Mouse (Mus musculus): Measurements from ENCODE around the gene Fcgr1. TPM values are rescaled to one million over a fixed set of nuclear protein-coding genes. Genes with fewer than 3 reads are reported as not detected.
"Not testable (repeated sequence)": the region's sequence is repeated elsewhere in the genome, so short reads cannot be mapped to it uniquely, and the experiment has no call there.

The Fcgr1 gene
- polyA plus RNA-seq, 1 experiment from 2014 or later, result 5.3 TPM

GRCm38 (mm10) chr3:96251787-96252186 is 42.0 kb downstream of the Fcgr1 start:
- Histone ChIP-seq H3K4me2 (ENCODE audit: low read depth, low read length) (no peak overlapping the region), H3K9me3 (ENCODE audit: control insufficient read depth, low read length) (no peaks in the 10 kb centered on the region), H3K27ac (replicated peaks; ENCODE audit: low read depth, low read length) (no peak overlapping the region), H3K36me3 (ENCODE audit: control insufficient read depth, insufficient read depth, low read length) (no peaks in the 10 kb centered on the region), H3K4me3 (ENCODE audit: low read depth, low read length) (no peak overlapping the region), H3K4me1 (ENCODE audit: control insufficient read depth, insufficient read depth, low read length) (peaks cover 6% of the 10 kb centered on the region; the same call in 1 of the 2 replicates), H3K9ac (ENCODE audit: low read depth, low read length) (no peak overlapping the region), H3K27me3 (replicated peaks; ENCODE audit: control insufficient read depth, insufficient read depth, low read length) (no peaks in the 10 kb centered on the region)
- DNase-seq (ENCODE audit: low spot score), result no peak
- no peak for ATAC-seq (ENCODE audit: low read depth)
- WGBS, result 79% methylated on average over 3 of the region's 3 CpGs

GRCm38 (mm10) chr3:96250890-96251289 is 42.9 kb downstream of the Fcgr1 start:
- H3K36me3 ChIP-seq (ENCODE audit: control insufficient read depth, insufficient read depth, low read length), result no peaks in the 10 kb centered on the region
- H3K9me3 ChIP-seq (ENCODE audit: control insufficient read depth, low read length), result no peaks in the 10 kb centered on the region
- no peaks in the 10 kb centered on the region for H3K27me3 ChIP-seq (replicated peaks; ENCODE audit: control insufficient read depth, insufficient read depth, low read length)
- no peak overlapping the region for H3K9ac ChIP-seq (ENCODE audit: low read depth, low read length)
- H3K27ac ChIP-seq (replicated peaks; ENCODE audit: low read depth, low read length), result no peak overlapping the region
- peak; percentile 32 for DNase-seq (ENCODE audit: low spot score)
- H3K4me1 ChIP-seq (ENCODE audit: control insufficient read depth, insufficient read depth, low read length), result peaks cover 6% of the 10 kb centered on the region; the same call in 1 of the 2 replicates
- no peak for ATAC-seq (ENCODE audit: low read depth)
- WGBS, result 55% methylated on average over 3 of the region's 3 CpGs
- H3K4me2 ChIP-seq (ENCODE audit: low read depth, low read length), result no peak overlapping the region
- no peak overlapping the region for H3K4me3 ChIP-seq (ENCODE audit: low read depth, low read length)

- H3K9me3 ChIP-seq (ENCODE audit: control insufficient read depth, low read length), result no peaks in the 10 kb centered on the region
- H3K27me3 ChIP-seq (replicated peaks; ENCODE audit: control insufficient read depth, insufficient read depth, low read length), result no peaks in the 10 kb centered on the region
- no peak overlapping the region for H3K27ac ChIP-seq (replicated peaks; ENCODE audit: low read depth, low read length)
- no peak overlapping the region for H3K4me3 ChIP-seq (ENCODE audit: low read depth, low read length)
- no peaks in the 10 kb centered on the region for H3K36me3 ChIP-seq (ENCODE audit: control insufficient read depth, insufficient read depth, low read length)
- DNase-seq (ENCODE audit: low spot score), result no peak
- ATAC-seq (ENCODE audit: low read depth), result no peak
- H3K4me2 ChIP-seq (ENCODE audit: low read depth, low read length), result peak overlapping the region; percentile 57; the same call in 1 of the 2 replicates
- H3K9ac ChIP-seq (ENCODE audit: low read depth, low read length), result no peak overlapping the region
- 52% methylated on average over 4 of the region's 4 CpGs for WGBS
- peaks cover 14% of the 10 kb centered on the region for H3K4me1 ChIP-seq (ENCODE audit: control insufficient read depth, insufficient read depth, low read length)
Measured at GRCm38 (mm10) chr3:96249034-96249345, 44.8 kb downstream of the Fcgr1 start.

- Histone ChIP-seq H3K4me3 (ENCODE audit: low read depth, low read length) (peak overlapping the region; percentile 40), H3K4me1 (ENCODE audit: control insufficient read depth, insufficient read depth, low read length) (peaks cover 18% of the 10 kb centered on the region), H3K9me3 (ENCODE audit: control insufficient read depth, low read length) (no peaks in the 10 kb centered on the region), H3K36me3 (ENCODE audit: control insufficient read depth, insufficient read depth, low read length) (no peaks in the 10 kb centered on the region), H3K27ac (replicated peaks; ENCODE audit: low read depth, low read length) (no peak overlapping the region), H3K4me2 (ENCODE audit: low read depth, low read length) (peak overlapping the region; percentile 57), H3K27me3 (replicated peaks; ENCODE audit: control insufficient read depth, insufficient read depth, low read length) (no peaks in the 10 kb centered on the region), H3K9ac (ENCODE audit: low read depth, low read length) (peak overlapping the region; percentile 71)
- ATAC-seq (ENCODE audit: low read depth) (no peak), DNase-seq (ENCODE audit: low spot score) (no peak)
- WGBS, result 47% methylated on average over 6 of the region's 6 CpGs
Measured at GRCm38 (mm10) chr3:96248141-96249033, 45.4 kb downstream of the Fcgr1 start.

GRCm38 (mm10) chr3:96247356-96248140 is 46.2 kb downstream of the Fcgr1 start:
- no peak for DNase-seq (ENCODE audit: low spot score)
- no peaks in the 10 kb centered on the region for H3K27me3 ChIP-seq (replicated peaks; ENCODE audit: control insufficient read depth, insufficient read depth, low read length)
- WGBS, result 2% methylated on average over 11 of the region's 11 CpGs
- H3K4me2 ChIP-seq (ENCODE audit: low read depth, low read length), result peak overlapping the region; percentile 57
- H3K9ac ChIP-seq (ENCODE audit: low read depth, low read length), result peak overlapping the region; percentile 71
- no peak for ATAC-seq (ENCODE audit: low read depth)
- peaks cover 18% of the 10 kb centered on the region for H3K4me1 ChIP-seq (ENCODE audit: control insufficient read depth, insufficient read depth, low read length)
- peak overlapping the region; percentile 63 for H3K27ac ChIP-seq (replicated peaks; ENCODE audit: low read depth, low read length)
- no peaks in the 10 kb centered on the region for H3K9me3 ChIP-seq (ENCODE audit: control insufficient read depth, low read length)
- H3K4me3 ChIP-seq (ENCODE audit: low read depth, low read length), result peak overlapping the region; percentile 40
- no peaks in the 10 kb centered on the region for H3K36me3 ChIP-seq (ENCODE audit: control insufficient read depth, insufficient read depth, low read length)

- DNase-seq (ENCODE audit: low spot score); H3K36me3 ChIP-seq (ENCODE audit: control insufficient read depth, insufficient read depth, low read length); H3K9me3 ChIP-seq (ENCODE audit: control insufficient read depth, low read length); H3K27me3 ChIP-seq (replicated peaks; ENCODE audit: control insufficient read depth, insufficient read depth, low read length): not testable (repeated sequence)
- H3K4me2 ChIP-seq (ENCODE audit: low read depth, low read length), result peak within 1 kb of the TSS; percentile 57
- H3K27ac ChIP-seq (replicated peaks; ENCODE audit: low read depth, low read length), result peak within 1 kb of the TSS; percentile 74
- no CpG with 5 or more reads among the region's 47 CpGs for WGBS
- peaks cover 18% of the 10 kb centered on the region for H3K4me1 ChIP-seq (ENCODE audit: control insufficient read depth, insufficient read depth, low read length)
- peak within 1 kb of the TSS; percentile 71 for H3K9ac ChIP-seq (ENCODE audit: low read depth, low read length)
- peak; percentile 91 for ATAC-seq (ENCODE audit: low read depth)
- H3K4me3 ChIP-seq (ENCODE audit: low read depth, low read length), result peak within 1 kb of the TSS; percentile 40
Measured at GRCm38 (mm10) chr3:96246427-96246856, 47.3 kb downstream of the Fcgr1 start, which contains the start of gene Hist2h3c1. Hist2h3c1 (plus strand) TSS chr3:96246685.

GRCm38 (mm10) chr3:96246018-96246417 is 47.8 kb downstream of the Fcgr1 start:
- peak overlapping the region; percentile 53 for H3K9ac ChIP-seq (ENCODE audit: low read depth, low read length)
- not testable (repeated sequence) for ATAC-seq (ENCODE audit: low read depth); H3K4me2 ChIP-seq (ENCODE audit: low read depth, low read length)

GRCm38 (mm10) chr3:96245003-96245886 is 48.5 kb downstream of the Fcgr1 start, which contains the start of gene Hist2h2aa1:
Hist2h2aa1 (plus strand) TSS chr3:96245497.
- not testable (repeated sequence) for H3K27me3 ChIP-seq (replicated peaks; ENCODE audit: control insufficient read depth, insufficient read depth, low read length); H3K36me3 ChIP-seq (ENCODE audit: control insufficient read depth, insufficient read depth, low read length); H3K9me3 ChIP-seq (ENCODE audit: control insufficient read depth, low read length)
- Histone ChIP-seq H3K4me2 (ENCODE audit: low read depth, low read length) (peak within 1 kb of the TSS; percentile 74), H3K4me3 (ENCODE audit: low read depth, low read length) (peak within 1 kb of the TSS; percentile 54), H3K27ac (replicated peaks; ENCODE audit: low read depth, low read length) (peak within 1 kb of the TSS; percentile 98), H3K9ac (ENCODE audit: low read depth, low read length) (peak within 1 kb of the TSS; percentile 82), H3K4me1 (ENCODE audit: control insufficient read depth, insufficient read depth, low read length) (peaks cover 21% of the 10 kb centered on the region)
- ATAC-seq (ENCODE audit: low read depth) (peak; percentile 90), DNase-seq (ENCODE audit: low spot score) (peak; percentile 75)
- under 1% methylated on average over 14 of the region's 88 CpGs for WGBS

More at GRCm38 (mm10) chr3:96246018-96246417, 47.8 kb downstream of the Fcgr1 start:
- not testable (repeated sequence) for H3K9me3 ChIP-seq (ENCODE audit: control insufficient read depth, low read length); DNase-seq (ENCODE audit: low spot score); H3K36me3 ChIP-seq (ENCODE audit: control insufficient read depth, insufficient read depth, low read length); H3K27me3 ChIP-seq (replicated peaks; ENCODE audit: control insufficient read depth, insufficient read depth, low read length)
- peak overlapping the region; percentile 74 for H3K27ac ChIP-seq (replicated peaks; ENCODE audit: low read depth, low read length)
- H3K4me3 ChIP-seq (ENCODE audit: low read depth, low read length), result peak overlapping the region; percentile 29
- WGBS, result 1% methylated on average over 9 of the region's 21 CpGs
- H3K4me1 ChIP-seq (ENCODE audit: control insufficient read depth, insufficient read depth, low read length), result peaks cover 19% of the 10 kb centered on the region

Measured in embryonic facial prominence, embryonic 14.5 days (tissue).